Mouse (Mus musculus): Measurements from ENCODE around the gene Elovl7. TPM values are rescaled to one million over a fixed set of nuclear protein-coding genes. Genes with fewer than 3 reads are reported as not detected.

Gene Elovl7
- total RNA-seq (2023; ENCODE audit: inconsistent age), result not detected in 4 replicates

DNA sequence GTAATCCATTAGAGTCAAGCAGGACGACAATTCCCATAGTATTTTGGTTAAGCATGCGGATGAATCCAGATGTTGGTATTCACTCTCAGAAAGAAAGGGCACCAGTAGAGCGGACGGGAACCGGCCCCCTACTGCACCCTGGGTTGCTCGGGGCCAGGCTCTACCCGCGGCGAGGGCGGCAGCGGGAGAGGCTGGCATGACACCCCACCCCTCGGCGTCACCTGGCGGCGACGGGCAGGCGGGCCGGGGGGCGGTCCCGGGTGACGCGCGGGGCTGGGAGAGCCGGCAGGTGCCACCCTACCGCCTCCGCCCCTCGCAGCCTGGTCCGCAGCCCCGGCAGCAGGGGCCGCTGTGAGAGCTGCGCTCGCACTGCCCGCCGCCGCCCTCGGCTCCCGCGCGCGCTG, at the start of gene Elovl7:
Gene Elovl7, plus strand, starts transcription at position 324 of the 404 bp plus-strand sequence.

DNA sequence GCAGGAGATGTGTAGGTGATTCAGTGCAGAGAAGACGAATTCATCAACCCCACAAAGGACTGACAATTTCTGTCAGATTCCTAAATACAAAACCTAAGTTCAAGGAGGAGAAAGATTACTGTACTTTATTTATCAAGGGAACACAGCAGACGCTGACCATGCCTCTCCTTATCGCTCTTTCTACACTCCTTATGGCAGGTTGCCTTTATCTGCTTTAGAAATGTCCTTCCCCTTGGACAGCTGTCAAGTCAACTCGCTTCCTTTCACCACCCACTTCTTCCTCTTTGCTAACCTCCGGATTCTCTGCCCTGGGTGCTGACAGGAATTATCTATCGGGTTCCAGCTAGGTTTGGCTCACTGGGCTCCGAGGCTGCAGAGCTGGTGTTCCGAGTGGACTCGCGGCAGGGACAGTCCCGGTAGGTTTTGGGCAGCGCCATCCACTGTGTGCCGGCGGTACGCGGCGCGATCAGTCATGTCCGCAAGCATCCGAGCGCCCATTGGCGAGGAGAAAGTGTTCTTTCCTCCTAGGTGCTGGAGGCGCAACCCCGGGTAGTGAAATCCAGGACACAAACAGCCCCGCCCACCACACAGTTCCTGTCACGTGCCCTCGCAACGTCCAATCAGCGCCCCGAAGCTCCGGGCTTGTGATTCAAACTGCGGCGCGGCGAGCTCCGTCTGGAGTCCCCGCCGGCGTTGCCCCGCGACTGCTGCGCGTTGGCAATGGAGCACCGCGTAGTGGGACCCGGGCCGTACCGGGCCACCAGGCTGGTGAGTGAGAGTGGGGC, 101.7 kb downstream of the Elovl7 start, which contains the start of gene Depdc1b:
Gene Depdc1b, plus strand, starts transcription at position 631 of the 785 bp plus-strand sequence.

Other genes with a start within 250 kb of the Elovl7 start
- gene Smim15, start 170.0 kb upstream of the Elovl7 start, total RNA-seq (2023; ENCODE audit: inconsistent age), result 32.5 to 37.3 TPM (median 35.4 TPM) in 4 replicates
- gene Ndufaf2, start 55.8 kb upstream of the Elovl7 start, total RNA-seq (2023; ENCODE audit: inconsistent age), result 2.2 to 7.6 TPM (median 4.6 TPM) in 4 replicates
- gene Ercc8, start 55.7 kb upstream of the Elovl7 start, total RNA-seq (2023; ENCODE audit: inconsistent age), result 12.4 to 18.8 TPM (median 15.0 TPM) in 4 replicates
- gene Depdc1b, start 101.9 kb downstream of the Elovl7 start, total RNA-seq (2023; ENCODE audit: inconsistent age), result 0.66 to 1.2 TPM (median 1.0 TPM) in 4 replicates
- gene Pde4d, start 235.5 kb downstream of the Elovl7 start, total RNA-seq (2023; ENCODE audit: inconsistent age), result 22.1 to 35.4 TPM (median 25.1 TPM) in 4 replicates

Measured in B cell, adult (primary cell).